Mouse (Mus musculus) heart, postnatal 0 days (tissue): ENCODE data around the gene Map3k5.

Experiments
- CTCF ChIP-seq: IDR thresholded peaks from 2 replicates; pipeline ENCODE4 v1.5.1; 2016; ENCODE audit warnings: antibody characterized with exemption, control low read depth, low read depth
- EP300 ChIP-seq: IDR thresholded peaks from 2 replicates; pipeline ENCODE4 v1.6.1; 2016; ENCODE audit warnings: antibody characterized with exemption, low read depth

DNA sequence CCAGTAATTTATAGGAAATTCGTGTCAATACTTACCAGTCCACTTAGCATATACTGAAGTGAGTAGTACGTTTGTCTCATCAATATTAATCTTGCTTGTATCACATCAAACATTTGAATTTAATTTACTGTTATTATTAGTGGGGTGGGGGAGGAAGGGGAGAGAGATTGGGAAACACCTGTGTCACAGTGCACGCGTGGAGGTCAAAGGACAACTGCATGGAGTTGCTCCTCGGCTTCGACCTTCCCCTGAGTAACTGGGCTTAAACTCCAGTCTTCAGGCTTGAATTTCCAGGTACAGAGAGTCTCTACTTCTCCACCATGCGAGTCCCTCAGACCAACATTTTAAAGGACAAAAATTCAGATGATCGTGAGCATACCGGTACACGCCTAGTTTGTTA lies 13.2 kb downstream of the Map3k5 start:
- TF ChIP-seq CTCF = no peak
- TF ChIP-seq EP300 = no peak
